Mouse (Mus musculus) kidney, adult 2 months (tissue): ENCODE results near the gene Nbl1. TPM values are rescaled to one million over a fixed set of nuclear protein-coding genes. Genes with fewer than 3 reads are reported as not detected.
A peak's percentile ranks its signal among the peaks of the same experiment; 100 is the strongest.

Experiments
- DNase-seq: peaks from one replicate; pipeline ENCODE4 v3.0.0; 2021
- H3K27ac ChIP-seq: fragments of 200-500 bp; 2 replicates; pipeline ENCODE4 v1.5.1; 2012; ENCODE audit warnings: low read depth, low read length, control low read depth, inconsistent platforms; ENCODE audit not compliant: insufficient read depth
- H3K27me3 ChIP-seq: fragments of 200-500 bp; replicated peaks from 2 replicates; pipeline ENCODE4 v1.6.1; 2012; ENCODE audit warnings: mild to moderate bottlenecking, moderate library complexity, low read length, inconsistent platforms; ENCODE audit not compliant: control insufficient read depth, insufficient read depth
- H3K36me3 ChIP-seq: fragments of 200-500 bp; 2 replicates; pipeline ENCODE4 v1.6.1; 2012; ENCODE audit warnings: mild to moderate bottlenecking, moderate library complexity, low read length, inconsistent platforms; ENCODE audit not compliant: control insufficient read depth, insufficient read depth
- H3K4me1 ChIP-seq: fragments of 200-500 bp; 2 replicates; pipeline ENCODE4 v1.6.1; 2011; ENCODE audit warnings: low read length; ENCODE audit not compliant: control insufficient read depth, insufficient read depth
- H3K4me3 ChIP-seq: fragments of 200-500 bp; 2 replicates; pipeline ENCODE4 v1.5.1; 2011; ENCODE audit warnings: mild to moderate bottlenecking, low read depth, low read length, control low read depth; ENCODE audit not compliant: insufficient read depth
- CTCF ChIP-seq: fragments of 200-500 bp; conservative IDR thresholded peaks from 2 replicates; pipeline ENCODE4 v1.5.1; 2011; ENCODE audit warnings: low read depth, mild to moderate bottlenecking, control low read depth, low read length, moderate library complexity, mixed read lengths; ENCODE audit not compliant: insufficient read depth, insufficient read length
- POLR2A ChIP-seq: fragments of 200-500 bp; IDR thresholded peaks from one replicate; pipeline ENCODE4 v1.6.1; 2011; ENCODE audit warnings: low read depth, low read length, control low read depth
- WGBS: fragments of 180-500 bp; shearing (Covaris S2); methylation state at CpG from one replicate; pipeline ENCODE4 v1.1.7; 2018; 5-methylcytosine and 5-hydroxymethylcytosine counted together
- polyA plus RNA-seq: library from polyadenylated mRNA; depleted of rRNA; stranded (reverse); fragments of >200 nt; gene quantifications from 2 replicates; pipeline ENCODE4 v1.2.3, GENCODE M21; 2012

Gene Nbl1
- polyA plus RNA-seq, 1 experiment = 35.7 TPM

- no peak for TF ChIP-seq CTCF
- no peak for TF ChIP-seq POLR2A
- WGBS = 64% methylated on average over 9 of the region's 9 CpGs
- Histone ChIP-seq H3K36me3 (no peaks in the 10 kb centered on the region), H3K27me3 (no peaks in the 10 kb centered on the region), H3K4me3 (no peak overlapping the region), H3K4me1 (no peaks in the 10 kb centered on the region), H3K27ac (no peak overlapping the region)
- DNase-seq = peak; percentile 48
Measured at GRCm38 (mm10) chr4:139088982-139089671, 3.7 kb downstream of the Nbl1 start.

GRCm38 (mm10) chr4:139086984-139087383 is 5.8 kb downstream of the Nbl1 start:
- DNase-seq = no peak
- Histone ChIP-seq H3K36me3 (no peaks in the 10 kb centered on the region), H3K27ac (no peak overlapping the region), H3K4me1 (no peaks in the 10 kb centered on the region), H3K27me3 (no peaks in the 10 kb centered on the region), H3K4me3 (no peak overlapping the region)
- no peak for TF ChIP-seq POLR2A
- TF ChIP-seq CTCF = no peak
- 82% methylated on average over 4 of the region's 4 CpGs for WGBS

- DNase-seq = peak; percentile 83
- H3K4me1 ChIP-seq = no peaks in the 10 kb centered on the region
- WGBS = 17% methylated on average over 5 of the region's 5 CpGs
- H3K27me3 ChIP-seq = no peaks in the 10 kb centered on the region
- no peak overlapping the region for H3K27ac ChIP-seq
- H3K36me3 ChIP-seq = no peaks in the 10 kb centered on the region
- TF ChIP-seq POLR2A = no peak
- TF ChIP-seq CTCF = peak; percentile 62
- no peak overlapping the region for H3K4me3 ChIP-seq
Measured at GRCm38 (mm10) chr4:139086037-139086436, 6.8 kb downstream of the Nbl1 start.

GRCm38 (mm10) chr4:139085337-139085736 is 7.5 kb downstream of the Nbl1 start:
- no peak for DNase-seq

GRCm38 (mm10) chr4:139082790-139083564 is 9.8 kb downstream of the Nbl1 start:
- Histone ChIP-seq H3K4me3 (no peak overlapping the region), H3K27me3 (no peaks in the 10 kb centered on the region), H3K4me1 (no peaks in the 10 kb centered on the region), H3K36me3 (no peaks in the 10 kb centered on the region), H3K27ac (no peak overlapping the region)
- WGBS = 40% methylated on average over 12 of the region's 12 CpGs
- no peak for DNase-seq
- no peak for TF ChIP-seq CTCF

More at GRCm38 (mm10) chr4:139085337-139085736, 7.5 kb downstream of the Nbl1 start:
- Histone ChIP-seq H3K36me3 (no peaks in the 10 kb centered on the region), H3K4me3 (no peak overlapping the region), H3K27me3 (no peaks in the 10 kb centered on the region), H3K27ac (no peak overlapping the region), H3K4me1 (no peaks in the 10 kb centered on the region)
- TF ChIP-seq POLR2A = no peak
- no peak for TF ChIP-seq CTCF
- 80% methylated on average over 11 of the region's 11 CpGs for whole genome bisulfite sequencing

GRCm38 (mm10) chr4:139081270-139081931 is 11.4 kb downstream of the Nbl1 start:
- WGBS = 86% methylated on average over 18 of the region's 18 CpGs
- H3K4me1 ChIP-seq = no peaks in the 10 kb centered on the region
- TF ChIP-seq CTCF (no peak), POLR2A (no peak)
- H3K4me3 ChIP-seq = no peak overlapping the region
- H3K27ac ChIP-seq = no peak overlapping the region
- no peak for DNase-seq
- H3K36me3 ChIP-seq = no peaks in the 10 kb centered on the region
- no peaks in the 10 kb centered on the region for H3K27me3 ChIP-seq

- TF ChIP-seq CTCF (no peak), POLR2A (no peak)
- 92% methylated on average over 7 of the region's 7 CpGs for WGBS
- no peak for DNase-seq
- Histone ChIP-seq H3K27ac (no peak overlapping the region), H3K4me1 (no peaks in the 10 kb centered on the region), H3K36me3 (no peaks in the 10 kb centered on the region), H3K27me3 (no peaks in the 10 kb centered on the region), H3K4me3 (no peak overlapping the region)
Measured at GRCm38 (mm10) chr4:139080259-139080658, 12.5 kb downstream of the Nbl1 start.
